Mouse (Mus musculus) midbrain, embryonic 15.5 days (tissue): Measurements from ENCODE around the gene 1810010H24Rik. TPM values are rescaled to one million over a fixed set of nuclear protein-coding genes. Genes with fewer than 3 reads are reported as not detected.

Experiments used
- ATAC-seq: fragments of 200-750 bp; cut with Nextera tagmentation; replicated peaks from 2 replicates; pipeline ENCODE4 v1.8.0; 2017; ENCODE audit warnings: moderate TSS enrichment
- H3K27ac ChIP-seq: fragments of 300-500 bp; sonication (generic); 2 replicates; pipeline ENCODE4 v1.5.1; 2015; ENCODE audit warnings: mild to moderate bottlenecking, inconsistent platforms
- H3K27me3 ChIP-seq: fragments of 300-500 bp; sonication (generic); replicated peaks from 2 replicates; pipeline ENCODE4 v1.6.1; 2015; ENCODE audit warnings: inconsistent platforms
- H3K36me3 ChIP-seq: fragments of 300-500 bp; sonication (generic); replicated peaks from 2 replicates; pipeline ENCODE4 v1.6.1; 2015; ENCODE audit warnings: inconsistent platforms
- H3K4me1 ChIP-seq: fragments of 300-500 bp; sonication (generic); 2 replicates; pipeline ENCODE4 v1.6.1; 2015; ENCODE audit warnings: inconsistent platforms
- H3K4me2 ChIP-seq: fragments of 300-500 bp; sonication (generic); 2 replicates; pipeline ENCODE4 v1.6.1; 2015; ENCODE audit warnings: inconsistent platforms, mild to moderate bottlenecking, moderate library complexity
- H3K4me3 ChIP-seq: fragments of 300-500 bp; sonication (generic); 2 replicates; pipeline ENCODE4 v1.5.1; 2015; ENCODE audit warnings: mild to moderate bottlenecking, inconsistent platforms
- H3K9ac ChIP-seq: fragments of 300-500 bp; sonication (generic); 2 replicates; pipeline ENCODE4 v1.6.1; 2015; ENCODE audit warnings: mild to moderate bottlenecking, inconsistent platforms
- H3K9me3 ChIP-seq: fragments of 300-500 bp; sonication (generic); 2 replicates; pipeline ENCODE4 v1.6.1; 2016; ENCODE audit warnings: inconsistent platforms
- WGBS: fragments of 180-500 bp; shearing (Covaris S2); methylation state at CpG from one replicate; pipeline ENCODE4 v1.1.7; 2015; ENCODE audit warnings: mixed read lengths; 5-methylcytosine and 5-hydroxymethylcytosine counted together
- polyA plus RNA-seq: library from polyadenylated mRNA; unstranded; fragments of >200 nt; fragmentation: Nextera tagmentation; extraction: Ambion mirVana; gene quantifications from 2 replicates; pipeline ENCODE4 v1.2.1, GENCODE M21; 2015

Gene 1810010H24Rik
- polyA plus RNA-seq, 1 experiment from 2014 or later = 6.9 TPM

GRCm38 (mm10) chr11:106999151-106999948, 26.1 kb upstream of the 1810010H24Rik start, which contains the start of gene Kpna2:
Gene Kpna2 (minus strand): TSS chr11:106999541.
- peak within 1 kb of the TSS; percentile 99 for H3K4me3 ChIP-seq
- peaks cover 11% of the 10 kb centered on the region; the same call in 1 of the 2 replicates for H3K4me1 ChIP-seq
- ATAC-seq = peak; percentile 94
- peak within 1 kb of the TSS; percentile 74 for H3K4me2 ChIP-seq
- H3K9me3 ChIP-seq = no peaks in the 10 kb centered on the region
- 0 out of 2 replicates have a peak, but pooled peaks cover 15% of the 10 kb centered on the region for H3K36me3 ChIP-seq
- H3K27me3 ChIP-seq = no peaks in the 10 kb centered on the region
- under 1% methylated on average over 62 of the region's 62 CpGs for WGBS
- peak within 1 kb of the TSS; percentile 89 for H3K27ac ChIP-seq
- H3K9ac ChIP-seq = peak within 1 kb of the TSS; percentile 66

- Histone ChIP-seq H3K27ac (peak overlapping the region; percentile 89), H3K27me3 (no peaks in the 10 kb centered on the region), H3K4me2 (peak overlapping the region; percentile 59), H3K36me3 (0 out of 2 replicates have a peak, but pooled peaks cover 11% of the 10 kb centered on the region), H3K9ac (peak overlapping the region; percentile 66), H3K4me3 (peak overlapping the region; percentile 99), H3K9me3 (no peaks in the 10 kb centered on the region), H3K4me1 (peaks cover 11% of the 10 kb centered on the region; the same call in 1 of the 2 replicates)
- WGBS = 84% methylated on average over 9 of the region's 9 CpGs
- ATAC-seq = no peak
Measured at GRCm38 (mm10) chr11:106999949-107000513, 25.4 kb upstream of the 1810010H24Rik start.

GRCm38 (mm10) chr11:107001760-107002675, 23.5 kb upstream of the 1810010H24Rik start:
- Histone ChIP-seq H3K4me2 (no peak overlapping the region), H3K27ac (no peak overlapping the region), H3K27me3 (no peaks in the 10 kb centered on the region), H3K9ac (no peak overlapping the region), H3K36me3 (no peaks in the 10 kb centered on the region), H3K4me3 (no peak overlapping the region), H3K4me1 (peaks cover 9% of the 10 kb centered on the region; the same call in 1 of the 2 replicates), H3K9me3 (no peaks in the 10 kb centered on the region)
- no peak for ATAC-seq
- WGBS = 46% methylated on average over 8 of the region's 8 CpGs

GRCm38 (mm10) chr11:107005538-107005937, 19.9 kb upstream of the 1810010H24Rik start:
- no peaks in the 10 kb centered on the region for H3K4me1 ChIP-seq
- WGBS = 97% methylated on average over 1 of the region's 1 CpGs
- ATAC-seq = no peak

GRCm38 (mm10) chr11:107010447-107010846, 15.0 kb upstream of the 1810010H24Rik start:
- WGBS = 96% methylated on average over 3 of the region's 3 CpGs
- H3K27me3 ChIP-seq = no peaks in the 10 kb centered on the region
- no peak overlapping the region for H3K4me2 ChIP-seq
- H3K36me3 ChIP-seq = no peaks in the 10 kb centered on the region
- H3K9ac ChIP-seq = no peak overlapping the region
- no peak overlapping the region for H3K4me3 ChIP-seq
- H3K4me1 ChIP-seq = peaks cover 5% of the 10 kb centered on the region
- ATAC-seq = no peak
- no peak overlapping the region for H3K27ac ChIP-seq
- H3K9me3 ChIP-seq = no peaks in the 10 kb centered on the region

More at GRCm38 (mm10) chr11:107005538-107005937, 19.9 kb upstream of the 1810010H24Rik start:
- Histone ChIP-seq H3K9ac (no peak overlapping the region), H3K4me2 (no peak overlapping the region), H3K9me3 (no peaks in the 10 kb centered on the region), H3K27me3 (no peaks in the 10 kb centered on the region), H3K27ac (no peak overlapping the region), H3K4me3 (no peak overlapping the region), H3K36me3 (no peaks in the 10 kb centered on the region)

GRCm38 (mm10) chr11:107011171-107011570, 14.3 kb upstream of the 1810010H24Rik start:
- H3K27ac ChIP-seq = no peak overlapping the region
- H3K27me3 ChIP-seq = no peaks in the 10 kb centered on the region
- no peak for ATAC-seq
- H3K9ac ChIP-seq = no peak overlapping the region
- no peak overlapping the region for H3K4me3 ChIP-seq
- peaks cover 5% of the 10 kb centered on the region for H3K4me1 ChIP-seq
- H3K36me3 ChIP-seq = no peaks in the 10 kb centered on the region
- H3K4me2 ChIP-seq = no peak overlapping the region
- no peaks in the 10 kb centered on the region for H3K9me3 ChIP-seq
- 79% methylated on average over 7 of the region's 7 CpGs for WGBS

GRCm38 (mm10) chr11:107011669-107012323, 13.7 kb upstream of the 1810010H24Rik start:
- peak overlapping the region; percentile 91 for H3K27ac ChIP-seq
- no peaks in the 10 kb centered on the region for H3K9me3 ChIP-seq
- 45% methylated on average over 18 of the region's 18 CpGs for WGBS
- peak overlapping the region; percentile 57 for H3K4me2 ChIP-seq
- peak overlapping the region; percentile 58 for H3K4me3 ChIP-seq
- ATAC-seq = no peak
- peaks cover 5% of the 10 kb centered on the region for H3K4me1 ChIP-seq
- peak overlapping the region; percentile 64 for H3K9ac ChIP-seq
- no peaks in the 10 kb centered on the region for H3K27me3 ChIP-seq
- H3K36me3 ChIP-seq = no peaks in the 10 kb centered on the region

GRCm38 (mm10) chr11:107012324-107013017, 13.0 kb upstream of the 1810010H24Rik start:
- Histone ChIP-seq H3K9me3 (no peaks in the 10 kb centered on the region), H3K4me2 (peak overlapping the region; percentile 57), H3K36me3 (no peaks in the 10 kb centered on the region), H3K4me3 (peak overlapping the region; percentile 58), H3K4me1 (peaks cover 5% of the 10 kb centered on the region), H3K27me3 (no peaks in the 10 kb centered on the region), H3K27ac (peak overlapping the region; percentile 91), H3K9ac (peak overlapping the region; percentile 64)
- peak; percentile 97 for ATAC-seq
- WGBS = under 1% methylated on average over 37 of the region's 37 CpGs

GRCm38 (mm10) chr11:107014020-107014585, 11.4 kb upstream of the 1810010H24Rik start:
- WGBS = 79% methylated on average over 11 of the region's 11 CpGs
- ATAC-seq = no peak
- Histone ChIP-seq H3K36me3 (no peaks in the 10 kb centered on the region), H3K9ac (no peak overlapping the region), H3K9me3 (no peaks in the 10 kb centered on the region), H3K4me3 (no peak overlapping the region), H3K27me3 (no peaks in the 10 kb centered on the region), H3K27ac (no peak overlapping the region), H3K4me2 (no peak overlapping the region), H3K4me1 (peaks cover 5% of the 10 kb centered on the region)

- no peak overlapping the region for H3K9ac ChIP-seq
- H3K9me3 ChIP-seq = no peaks in the 10 kb centered on the region
- H3K4me2 ChIP-seq = no peak overlapping the region
- H3K4me1 ChIP-seq = peaks cover 5% of the 10 kb centered on the region
- H3K27ac ChIP-seq = no peak overlapping the region
- H3K4me3 ChIP-seq = no peak overlapping the region
- H3K36me3 ChIP-seq = no peaks in the 10 kb centered on the region
- H3K27me3 ChIP-seq = no peaks in the 10 kb centered on the region
- ATAC-seq = no peak
- WGBS = 45% methylated on average over 14 of the region's 14 CpGs
Measured at GRCm38 (mm10) chr11:107014597-107015309, 10.7 kb upstream of the 1810010H24Rik start.
